Mouse (Mus musculus) thymus, adult 2 months (tissue): ENCODE results near the gene Elovl3.

ENCODE experiments used
- CTCF ChIP-seq: fragments of 200-500 bp; IDR thresholded peaks from 2 replicates; pipeline ENCODE4 v1.5.1; 2012; ENCODE audit warnings: mild to moderate bottlenecking, control low read depth, low read length, moderate library complexity, borderline replicate concordance; ENCODE audit not compliant: control insufficient read depth, poor library complexity, insufficient read depth; ENCODE audit errors: extremely low read depth
- POLR2A ChIP-seq: fragments of 200-500 bp; IDR thresholded peaks from 2 replicates; pipeline ENCODE4 v1.6.1; 2012; ENCODE audit warnings: mild to moderate bottlenecking, low read length, control low read depth, moderate library complexity; ENCODE audit not compliant: control insufficient read depth, poor library complexity, insufficient read depth; ENCODE audit errors: extremely low read depth

DNA sequence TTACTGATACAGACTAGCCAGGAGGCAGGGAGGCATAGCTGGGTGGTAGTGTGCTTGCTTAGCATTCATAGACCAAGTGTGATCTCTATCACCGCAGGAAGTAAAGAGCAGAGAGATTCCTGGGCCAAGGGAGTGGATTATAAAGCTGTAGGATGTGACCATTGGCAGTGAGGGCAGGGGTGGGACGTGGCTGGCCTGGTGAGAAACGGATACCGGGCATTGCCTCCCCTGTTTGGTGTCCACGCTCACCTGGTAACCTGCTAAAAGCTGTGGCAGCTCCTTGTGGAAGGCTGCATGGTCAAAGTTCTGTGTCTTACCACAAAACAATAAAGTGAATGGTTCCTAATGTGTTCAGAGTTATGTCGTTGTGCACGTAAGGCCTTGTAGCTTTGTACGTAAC is 46.5 kb upstream of the Elovl3 start:
- TF ChIP-seq POLR2A (no peak), CTCF (no peak)
